Mouse (Mus musculus) embryo, embryonic 11 days (tissue): ENCODE measurements at regions not wholly inside any gene's neighbourhood (a gene's known extent, or its start where the extent isn't known, plus 50 kb on each side); places are given as distances from the start of the nearest gene placed in this dataset.

Experiments used
- DNase-seq: peaks from one replicate; pipeline ENCODE4 v3.0.0-alpha.2; 2015

DNA sequence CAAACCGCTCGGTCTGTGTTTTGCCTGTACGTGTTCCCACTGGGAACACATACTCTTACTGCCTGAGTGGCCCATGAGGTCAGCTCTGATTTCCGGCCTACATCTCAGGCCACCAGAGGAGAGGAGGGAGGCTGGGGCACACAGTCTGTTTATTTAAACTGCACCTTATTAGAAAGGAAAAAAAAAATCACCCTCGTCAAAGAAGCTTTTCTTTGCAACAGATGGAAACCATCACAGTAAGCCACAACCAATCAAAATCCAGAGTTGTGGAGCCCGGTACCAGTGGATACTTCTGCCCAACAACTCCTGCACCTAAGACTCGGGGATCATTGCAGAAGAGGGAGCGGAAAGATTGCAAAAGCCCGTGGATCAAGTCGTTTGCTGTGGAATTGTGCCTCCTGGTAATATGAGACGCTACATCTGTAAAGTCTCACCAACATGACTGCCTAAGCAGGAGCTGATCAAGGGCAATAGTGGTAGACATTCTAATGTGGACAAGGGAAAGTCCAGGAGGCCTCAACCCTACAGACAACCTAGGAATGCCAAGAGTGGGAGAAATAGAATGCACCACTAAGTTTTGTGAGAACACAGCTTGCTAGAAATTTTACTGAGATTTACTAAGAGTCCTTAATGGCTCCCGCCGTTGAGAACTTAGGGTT is 60.5 kb downstream of the Uqcrfs1 start:
- DNase-seq = peak; percentile 69

DNA sequence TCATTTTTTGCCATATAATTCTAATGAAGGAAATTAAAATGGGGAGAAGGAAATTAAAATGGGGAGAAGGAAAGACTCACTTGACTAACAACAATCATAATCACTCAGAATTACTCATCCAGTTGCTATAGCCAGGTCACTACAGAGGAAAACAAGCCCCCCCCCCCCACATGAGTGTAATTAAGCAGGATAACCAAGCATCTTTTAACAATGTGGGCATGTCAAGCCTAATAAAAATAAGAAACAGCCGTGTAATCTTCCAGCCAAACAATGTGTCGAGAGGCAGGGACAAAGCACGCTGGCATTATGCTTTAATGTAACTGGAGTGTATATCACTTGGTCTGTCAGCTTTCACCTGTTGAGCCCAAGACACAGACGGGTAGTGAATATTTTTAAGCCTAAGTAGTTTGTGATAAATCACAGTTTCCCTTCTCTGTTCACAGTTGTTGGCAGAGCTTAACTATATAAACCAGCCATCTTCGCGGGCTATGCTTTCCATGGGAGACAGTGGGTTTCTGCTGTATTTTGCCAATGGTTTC is 66.0 kb downstream of the Uqcrfs1 start:
- no peak for DNase-seq

DNA sequence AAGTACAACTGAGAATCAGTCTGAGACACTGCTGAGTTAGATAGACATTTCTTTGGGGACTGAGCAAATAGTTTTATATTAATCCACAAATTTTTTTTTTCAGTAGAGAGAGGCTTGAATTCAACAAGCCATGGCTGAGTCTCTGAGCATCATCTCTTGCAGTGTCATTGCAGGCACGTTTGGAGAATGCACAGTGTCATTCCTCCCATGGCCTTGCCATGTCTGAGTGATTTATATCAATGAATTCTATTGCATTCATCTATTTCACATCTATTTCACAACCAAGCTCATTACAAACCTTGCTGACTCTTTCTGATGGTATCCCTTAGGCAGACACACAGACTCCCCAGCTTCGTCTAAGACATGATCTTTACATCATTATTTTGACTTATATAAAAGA is 66.6 kb downstream of the Uqcrfs1 start:
- DNase-seq = no peak

DNA sequence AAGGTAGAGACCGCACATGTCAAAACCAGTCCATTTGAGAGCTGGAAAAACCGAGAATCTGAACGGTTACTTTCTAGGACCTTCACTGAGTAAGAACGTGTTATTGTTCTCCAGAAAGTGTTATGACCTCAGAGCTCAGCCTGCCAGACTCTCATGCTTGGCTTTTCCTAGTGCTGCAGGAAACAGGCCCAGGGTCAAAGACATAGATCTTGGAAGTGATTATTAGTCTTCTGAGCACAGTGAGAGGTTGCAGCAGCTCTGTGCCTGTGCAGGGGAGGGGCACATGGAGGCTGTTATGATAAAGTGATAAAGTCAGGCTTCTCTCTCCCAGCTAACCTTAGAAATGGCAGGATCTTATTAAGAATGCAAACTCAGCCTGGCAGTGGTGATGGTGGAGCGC is 73.9 kb downstream of the Uqcrfs1 start:
- DNase-seq = no peak

DNA sequence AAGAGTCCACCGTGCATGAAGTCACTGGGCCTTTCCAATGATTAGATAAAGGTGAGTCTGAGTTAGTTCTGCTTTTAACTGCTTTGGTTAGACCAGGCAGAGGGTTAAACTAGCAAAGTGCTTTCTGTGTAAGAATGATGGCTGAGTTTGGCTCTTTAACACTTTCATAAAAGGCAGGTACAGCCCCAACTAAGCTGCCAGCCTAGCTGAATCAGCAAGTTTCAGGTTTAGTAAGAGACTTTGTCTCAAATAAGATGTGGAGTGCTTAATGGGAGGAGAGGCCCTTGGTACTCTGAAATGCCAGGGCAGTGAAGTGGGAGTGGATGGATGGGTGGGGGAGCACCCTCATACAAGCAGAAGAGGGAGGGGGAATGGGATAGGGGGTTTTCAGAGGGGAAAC is 78.1 kb downstream of the Uqcrfs1 start:
- no peak for DNase-seq

DNA sequence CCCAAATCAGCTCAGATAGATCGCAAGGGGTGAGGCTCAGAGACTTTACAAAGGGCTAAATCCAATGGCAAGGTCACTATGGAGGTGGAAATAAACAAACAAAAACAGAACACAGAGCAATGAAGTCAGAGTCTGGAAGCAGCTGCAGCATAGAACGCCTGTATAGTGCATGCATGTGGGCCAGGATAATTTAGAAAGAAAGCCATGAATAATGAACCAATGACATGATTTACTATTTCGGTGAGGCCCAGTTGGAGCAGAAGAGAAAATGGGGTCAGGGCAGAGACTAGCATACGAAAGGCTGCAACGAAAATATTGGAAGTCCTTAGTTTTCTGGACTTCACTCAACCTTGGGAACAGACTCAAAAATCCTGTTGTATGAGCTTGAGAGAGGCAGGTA is 79.7 kb downstream of the Uqcrfs1 start:
- no peak for DNase-seq

DNA sequence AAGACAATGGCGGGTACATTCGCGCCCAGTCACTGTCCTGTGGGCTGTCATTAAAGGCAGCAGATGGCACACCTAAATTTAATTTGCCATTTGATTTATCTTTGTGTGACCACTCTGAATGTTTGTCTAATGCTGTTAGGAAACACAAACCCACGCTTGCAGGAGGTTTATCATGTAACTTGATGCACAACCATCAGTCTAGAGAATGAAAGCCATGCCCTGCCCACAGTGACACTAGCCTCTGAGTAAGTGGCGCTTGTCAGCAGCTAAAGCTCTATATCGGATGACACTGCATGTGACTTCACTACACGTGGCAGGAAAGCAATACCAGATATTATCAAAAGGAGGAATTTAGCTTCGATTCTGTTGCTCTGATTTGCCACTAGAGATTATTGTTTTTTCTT is 89.9 kb downstream of the Uqcrfs1 start:
- DNase-seq = no peak

DNA sequence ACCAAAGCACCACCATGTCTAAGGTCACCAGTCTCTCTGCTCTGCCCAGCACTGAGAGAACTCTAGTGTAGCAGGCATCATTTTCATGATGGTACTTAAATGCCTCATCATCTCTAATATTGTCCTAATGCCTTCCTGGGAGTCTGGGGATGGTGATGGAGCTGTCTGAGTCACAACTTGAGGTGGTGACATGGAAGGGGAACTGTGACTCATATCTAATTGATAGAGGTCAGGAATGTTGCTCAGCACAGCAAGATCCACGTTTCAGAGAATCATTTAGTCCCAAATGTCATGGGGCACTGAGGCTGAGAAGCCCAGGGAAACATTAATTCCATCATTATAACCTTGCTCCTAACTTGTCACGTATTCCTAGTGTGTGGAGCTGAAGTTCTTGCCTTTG is 93.0 kb downstream of the Uqcrfs1 start:
- DNase-seq = no peak

DNA sequence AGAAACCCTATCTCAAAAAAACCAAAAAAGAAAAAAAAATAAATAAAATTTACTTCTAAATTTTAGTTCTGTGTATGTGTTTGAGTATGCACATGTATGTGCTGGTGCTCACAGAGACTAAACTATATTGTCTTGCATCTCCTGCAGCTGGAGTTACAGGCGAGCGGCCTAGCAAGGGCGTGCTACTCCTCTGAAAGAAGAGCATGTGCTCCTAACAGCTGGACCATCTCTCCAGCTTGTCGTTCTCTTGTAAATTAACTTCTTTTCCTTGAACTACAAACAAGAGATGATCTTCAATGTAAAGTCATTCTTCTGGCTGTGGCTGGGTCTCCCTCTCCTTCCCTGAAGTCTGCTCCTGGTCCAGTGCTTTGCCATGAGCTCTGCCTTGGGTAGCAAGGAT is 96.3 kb downstream of the Uqcrfs1 start:
- DNase-seq = no peak
